Mouse (Mus musculus): ENCODE results near the gene Slc45a2.

- no peak for TF ChIP-seq CTCF (IDR thresholded peaks at IDR 0.05; ENCODE audit: low read depth)
- no peak for TF ChIP-seq EP300 (IDR thresholded peaks at IDR 0.05; ENCODE audit: low read depth)
Observed at GRCm38 (mm10) chr15:11040067-11040466, 39.5 kb downstream of the Slc45a2 start.

Measured in liver, postnatal 0 days (tissue).